Mouse (Mus musculus) forebrain, embryonic 14.5 days (tissue): ENCODE data around the gene Cdc6. TPM values are rescaled to one million over a fixed set of nuclear protein-coding genes. Genes with fewer than 3 reads are reported as not detected.
A peak's percentile ranks its signal among the peaks of the same experiment; 100 is the strongest.

Experiments used
- ATAC-seq: fragments of 200-750 bp; cut with Nextera tagmentation; 2 replicates; pipeline ENCODE4 v1.8.0; 2017; ENCODE audit warnings: mild to moderate bottlenecking, moderate library complexity
- DNase-seq: peaks from one replicate; pipeline ENCODE4 v3.0.0-alpha.2; 2015; ENCODE audit warnings: low spot score
- H3K27ac ChIP-seq: fragments of 300-500 bp; sonication (generic); 2 replicates; pipeline ENCODE4 v1.5.1; 2014; ENCODE audit warnings: low read depth, mild to moderate bottlenecking, control low read depth, low read length, moderate library complexity
- H3K27me3 ChIP-seq: fragments of 300-500 bp; sonication (generic); replicated peaks from 2 replicates; pipeline ENCODE4 v1.6.1; 2014; ENCODE audit warnings: low read length, control low read depth, mixed read lengths; ENCODE audit not compliant: control insufficient read depth, insufficient read depth
- H3K36me3 ChIP-seq: fragments of 300-500 bp; sonication (generic); 2 replicates; pipeline ENCODE4 v1.6.1; 2014; ENCODE audit warnings: low read length, control low read depth; ENCODE audit not compliant: control insufficient read depth, insufficient read depth
- H3K4me1 ChIP-seq: fragments of 300-500 bp; sonication (generic); 2 replicates; pipeline ENCODE4 v1.6.1; 2014; ENCODE audit warnings: antibody characterized with exemption, low read length, control low read depth; ENCODE audit not compliant: control insufficient read depth, insufficient read depth
- H3K4me2 ChIP-seq: fragments of 300-500 bp; sonication (generic); 2 replicates; pipeline ENCODE4 v1.6.1; 2014; ENCODE audit warnings: mild to moderate bottlenecking, control low read depth, low read length
- H3K4me3 ChIP-seq: fragments of 300-500 bp; sonication (generic); 2 replicates; pipeline ENCODE4 v1.5.1; 2014; ENCODE audit warnings: low read depth, low read length, control low read depth
- H3K9ac ChIP-seq: fragments of 300-500 bp; sonication (generic); 2 replicates; pipeline ENCODE4 v1.6.1; 2014; ENCODE audit warnings: mild to moderate bottlenecking, low read length, control low read depth, moderate library complexity
- H3K9me3 ChIP-seq: fragments of 300-500 bp; sonication (generic); replicated peaks from 2 replicates; pipeline ENCODE4 v1.6.1; 2016; ENCODE audit warnings: low read length, control low read depth, mixed read lengths; ENCODE audit not compliant: control insufficient read depth
- WGBS: fragments of 180-500 bp; shearing (Covaris S2); extraction: QIAGEN DNeasy Blood & Tissue Kit; methylation state at CpG from one replicate; pipeline ENCODE4 v1.1.7; 2014; 5-methylcytosine and 5-hydroxymethylcytosine counted together
- polyA plus RNA-seq: library from polyadenylated mRNA; unstranded; fragments of >200 nt; fragmentation: Nextera tagmentation; extraction: Ambion mirVana; gene quantifications from 2 replicates; pipeline ENCODE4 v1.2.1, GENCODE M21; 2014

The Cdc6 gene
- 14.1 and 16.4 TPM in 2 replicates for polyA plus RNA-seq

DNA sequence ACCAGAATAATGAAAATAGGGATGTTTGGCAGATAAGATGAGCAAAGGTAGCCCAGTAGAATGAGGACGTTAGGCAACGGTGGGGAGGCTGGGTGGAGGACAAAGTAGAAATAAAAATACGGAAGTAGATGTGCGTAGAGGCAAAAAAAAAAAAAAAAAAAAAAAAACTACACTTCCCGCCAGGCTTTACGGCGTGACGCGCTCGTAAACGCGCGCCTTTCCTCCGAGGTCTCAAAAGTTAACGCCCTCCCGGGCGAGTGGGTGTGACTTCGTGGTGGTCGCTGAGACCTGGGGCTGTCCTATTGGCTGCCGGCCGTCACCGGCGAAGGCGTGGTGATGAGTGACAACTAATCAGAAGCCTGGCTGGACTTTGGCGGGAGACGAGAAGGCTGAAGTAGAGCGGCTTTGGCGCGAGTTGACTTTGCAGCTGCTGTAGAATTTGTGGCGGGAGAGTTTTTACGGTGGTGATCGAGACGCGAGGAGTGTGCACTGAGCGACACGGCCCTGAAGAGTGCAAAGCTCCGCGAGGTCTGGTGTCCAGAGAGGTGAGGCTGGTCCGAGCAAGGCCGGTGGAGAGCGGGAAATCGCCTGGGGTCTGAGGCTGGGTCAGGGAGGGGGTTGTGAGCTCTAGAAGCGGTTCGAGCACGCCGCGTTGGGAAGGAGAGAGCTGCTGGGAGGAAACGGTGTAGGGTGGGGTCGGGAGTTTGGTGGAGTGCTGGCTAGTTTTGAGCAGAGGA is at the start of gene Cdc6:
TSS of gene Cdc6 (plus strand) at position 365 of the 737 bp plus-strand sequence.
- 0% methylated on average over 49 of the region's 49 CpGs for WGBS
- Histone ChIP-seq H3K27ac (no peak within 1 kb of the TSS), H3K36me3 (peaks cover 34% of the 10 kb centered on the region), H3K4me1 (peaks cover 9% of the 10 kb centered on the region), H3K4me2 (peak within 1 kb of the TSS; percentile 86), H3K9ac (peak within 1 kb of the TSS; percentile 60), H3K9me3 (no peaks in the 10 kb centered on the region), H3K27me3 (no peaks in the 10 kb centered on the region), H3K4me3 (peak within 1 kb of the TSS; percentile 46)
- peak; percentile 99 for ATAC-seq
- peak; percentile 99 for DNase-seq

DNA sequence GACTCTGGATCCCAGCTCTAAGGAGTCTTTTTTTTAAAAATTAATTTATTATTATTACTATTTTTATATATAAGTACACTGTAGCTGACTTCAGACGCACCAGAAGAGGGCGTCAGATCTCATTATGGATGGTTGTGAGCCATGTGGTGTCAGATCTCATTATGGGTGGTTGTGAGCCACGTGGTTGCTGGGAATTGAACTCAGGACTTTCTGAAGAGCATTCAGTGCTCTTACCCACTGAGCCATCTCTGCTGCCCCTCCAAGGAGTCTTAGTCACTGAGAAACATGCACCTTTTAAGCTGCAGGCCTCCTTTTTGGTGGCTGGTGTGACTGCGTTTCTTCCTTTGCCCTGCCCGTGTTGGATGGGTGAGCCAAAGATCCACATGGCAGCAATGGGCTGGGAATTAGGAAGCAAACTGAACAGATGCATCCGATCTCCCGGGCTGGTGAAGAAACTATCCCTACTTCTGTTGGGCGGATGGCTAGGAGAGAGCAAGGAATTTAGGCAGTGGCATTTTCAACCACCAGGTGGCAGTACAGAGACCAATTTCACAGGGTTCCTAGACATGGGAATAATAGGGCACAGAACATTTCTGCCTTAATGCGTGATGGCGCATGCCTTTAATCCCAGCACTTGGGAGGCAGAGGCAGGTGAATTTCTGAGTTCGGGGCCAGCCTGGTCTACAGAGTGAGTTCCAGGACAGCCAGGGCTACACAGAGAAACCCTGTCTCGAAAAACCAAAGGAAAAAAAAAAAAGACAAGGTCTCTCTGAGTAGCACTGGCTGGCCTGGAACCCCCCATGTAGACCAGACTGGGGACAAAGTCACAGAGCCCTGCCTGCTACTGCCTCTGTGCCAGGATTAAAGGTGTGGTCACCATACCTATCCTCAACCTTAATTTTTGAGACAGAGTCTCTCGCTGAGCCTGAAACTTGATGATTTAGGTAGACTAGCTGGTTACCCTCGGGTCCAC is 48.6 kb upstream of the Cdc6 start:
- peak; percentile 54; the same call in 1 of the 2 replicates for ATAC-seq
- DNase-seq = peak; percentile 92
- 0 out of 2 replicates have a peak, but pooled peaks cover 3% of the 10 kb centered on the region for H3K4me1 ChIP-seq
- H3K9me3 ChIP-seq = no peaks in the 10 kb centered on the region
- no peak overlapping the region for H3K27ac ChIP-seq
- H3K4me3 ChIP-seq = no peak overlapping the region
- H3K9ac ChIP-seq = no peak overlapping the region
- H3K27me3 ChIP-seq = no peaks in the 10 kb centered on the region
- no peaks in the 10 kb centered on the region for H3K36me3 ChIP-seq
- H3K4me2 ChIP-seq = no peak overlapping the region
- 36% methylated on average over 14 of the region's 14 CpGs for WGBS

DNA sequence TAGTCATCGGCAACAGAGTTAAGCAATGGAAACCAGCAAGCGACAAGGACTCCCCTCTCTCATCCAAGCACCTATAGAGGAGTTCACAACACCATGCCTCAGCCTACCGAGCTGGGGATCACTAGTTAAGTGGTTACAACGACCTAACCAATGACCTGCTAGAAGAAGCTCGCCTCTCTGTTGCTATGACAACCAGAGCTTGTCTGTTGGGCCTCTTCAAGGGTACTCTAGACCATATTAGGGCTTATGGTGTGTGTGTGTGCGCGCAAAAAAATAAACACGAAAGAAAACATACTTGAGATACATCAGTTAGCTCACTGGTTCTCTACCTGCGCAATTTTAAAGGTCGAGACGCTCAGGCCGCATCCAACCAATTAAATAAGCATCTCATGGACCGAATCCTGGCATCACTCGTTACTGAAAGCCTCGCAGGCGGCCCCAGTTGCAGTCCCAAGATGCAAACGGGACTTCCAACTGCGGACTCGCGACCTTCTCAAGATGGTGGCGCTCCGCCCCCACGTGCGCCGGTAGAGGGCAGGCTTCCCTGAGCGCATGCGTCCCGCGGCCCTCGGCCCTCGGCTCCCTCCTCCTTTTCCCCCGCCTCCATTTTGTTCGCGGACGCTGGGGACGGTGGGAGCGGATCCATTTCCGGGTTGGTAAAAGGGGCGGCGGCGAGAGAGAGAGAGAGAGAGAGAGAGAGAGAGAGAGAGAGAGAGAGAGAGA is 44.4 kb upstream of the Cdc6 start, which contains the start of gene Wipf2:
TSS of gene Wipf2 (plus strand) at position 611 of the 723 bp plus-strand sequence.
- H3K27ac ChIP-seq = peak within 1 kb of the TSS; percentile 93
- no peaks in the 10 kb centered on the region for H3K27me3 ChIP-seq
- peaks cover 8% of the 10 kb centered on the region for H3K4me1 ChIP-seq
- ATAC-seq (peak; percentile 92), DNase-seq (peak; percentile 98)
- no peaks in the 10 kb centered on the region for H3K9me3 ChIP-seq
- WGBS = 8% methylated on average over 38 of the region's 41 CpGs
- peak within 1 kb of the TSS; percentile 72 for H3K9ac ChIP-seq
- peak within 1 kb of the TSS; percentile 62 for H3K4me3 ChIP-seq
- H3K4me2 ChIP-seq = peak within 1 kb of the TSS; percentile 67
- H3K36me3 ChIP-seq = peaks cover 18% of the 10 kb centered on the region; the same call in 1 of the 2 replicates

DNA sequence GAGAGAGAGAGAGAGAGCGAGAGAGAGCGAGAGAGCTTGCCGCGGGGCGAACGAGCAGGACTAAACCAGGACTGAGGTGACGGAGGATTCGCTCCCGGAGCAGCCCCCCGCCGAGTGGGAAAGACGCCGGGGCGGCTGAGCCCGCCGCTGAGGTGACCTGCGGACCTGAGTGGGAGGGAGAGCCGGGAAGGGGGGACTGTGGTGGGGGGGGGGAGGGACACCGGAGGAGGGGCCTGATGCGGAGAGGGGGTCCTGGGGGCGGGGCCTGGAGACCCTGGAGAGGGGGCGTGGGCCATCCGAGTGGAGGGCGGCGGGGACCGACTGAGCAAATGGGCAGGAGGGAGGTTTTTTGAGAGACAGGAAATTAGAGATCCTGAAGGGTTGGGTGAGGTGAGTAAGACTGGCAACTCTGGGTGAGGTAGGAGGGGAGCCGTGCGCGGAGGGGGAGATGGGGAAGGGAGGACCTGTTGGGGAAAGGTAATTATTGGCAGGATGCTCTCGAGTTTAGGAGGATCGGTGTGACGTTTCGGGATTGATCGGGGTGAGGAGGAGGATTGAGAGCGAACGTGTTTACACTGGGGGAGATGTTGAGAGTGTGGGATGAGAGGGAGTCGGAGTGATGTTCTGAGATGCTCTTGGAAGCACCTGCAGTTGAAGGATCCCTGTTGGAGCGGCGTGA is 43.7 kb upstream of the Cdc6 start:
- no peaks in the 10 kb centered on the region for H3K27me3 ChIP-seq
- H3K27ac ChIP-seq = peak overlapping the region; percentile 93
- H3K4me2 ChIP-seq = peak overlapping the region; percentile 67
- H3K9me3 ChIP-seq = no peaks in the 10 kb centered on the region
- WGBS = under 1% methylated on average over 37 of the region's 39 CpGs
- H3K36me3 ChIP-seq = peaks cover 24% of the 10 kb centered on the region; the same call in 1 of the 2 replicates
- DNase-seq = peak; percentile 79
- peak overlapping the region; percentile 62 for H3K4me3 ChIP-seq
- peak overlapping the region; percentile 72 for H3K9ac ChIP-seq
- peaks cover 8% of the 10 kb centered on the region for H3K4me1 ChIP-seq
- ATAC-seq = peak; percentile 74

DNA sequence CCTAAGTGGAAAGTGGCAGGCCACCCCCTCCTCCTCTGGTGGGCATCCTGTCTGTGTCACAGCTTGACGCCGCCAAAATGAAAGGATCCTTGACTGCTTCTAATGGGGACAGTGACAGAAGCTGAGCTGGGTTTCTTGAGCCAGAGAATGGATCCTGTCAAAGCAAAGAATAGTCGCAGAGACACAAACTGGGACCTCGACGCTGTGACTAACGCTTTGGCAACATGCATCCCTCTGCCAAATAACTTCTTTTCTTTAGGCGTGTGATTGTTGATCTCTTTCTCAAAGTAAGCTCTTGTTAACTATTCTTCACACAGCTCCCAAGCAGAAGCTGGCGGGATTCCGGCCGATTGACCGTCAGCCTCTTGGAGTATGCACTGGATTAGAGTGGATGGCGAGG is 40.3 kb upstream of the Cdc6 start:
- Histone ChIP-seq H3K9ac (no peak overlapping the region), H3K4me3 (no peak overlapping the region), H3K9me3 (no peaks in the 10 kb centered on the region), H3K36me3 (peaks cover 39% of the 10 kb centered on the region), H3K27me3 (no peaks in the 10 kb centered on the region), H3K27ac (no peak overlapping the region), H3K4me1 (peaks cover 8% of the 10 kb centered on the region), H3K4me2 (no peak overlapping the region)
- peak; percentile 41 for DNase-seq
- WGBS = 56% methylated on average over 12 of the region's 12 CpGs
- ATAC-seq = no peak

DNA sequence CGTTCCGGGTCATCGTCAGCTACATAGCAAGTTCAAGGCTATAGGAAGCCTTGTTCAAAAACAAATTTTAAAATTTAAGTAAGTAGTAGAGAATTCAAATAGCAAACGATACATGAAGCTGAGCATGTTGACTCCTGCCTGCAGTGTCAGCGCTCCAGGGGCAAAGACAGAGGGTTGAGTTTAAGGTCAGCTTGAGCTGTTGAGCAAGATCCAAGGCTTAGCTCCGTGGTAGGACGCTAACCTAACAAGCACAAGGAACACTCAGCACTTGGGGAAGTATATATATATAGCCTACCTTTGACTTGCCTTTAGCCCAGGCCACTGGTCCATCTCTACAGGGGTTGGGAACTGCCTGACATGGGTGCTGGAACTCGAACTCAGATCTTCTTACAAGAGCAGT is 37.7 kb upstream of the Cdc6 start:
- WGBS = 92% methylated on average over 8 of the region's 8 CpGs
- Histone ChIP-seq H3K9ac (no peak overlapping the region), H3K4me1 (no peaks in the 10 kb centered on the region), H3K4me2 (no peak overlapping the region), H3K27ac (no peak overlapping the region), H3K36me3 (peaks cover 40% of the 10 kb centered on the region), H3K9me3 (no peaks in the 10 kb centered on the region), H3K4me3 (no peak overlapping the region), H3K27me3 (no peaks in the 10 kb centered on the region)
- no peak for ATAC-seq
- no peak for DNase-seq

DNA sequence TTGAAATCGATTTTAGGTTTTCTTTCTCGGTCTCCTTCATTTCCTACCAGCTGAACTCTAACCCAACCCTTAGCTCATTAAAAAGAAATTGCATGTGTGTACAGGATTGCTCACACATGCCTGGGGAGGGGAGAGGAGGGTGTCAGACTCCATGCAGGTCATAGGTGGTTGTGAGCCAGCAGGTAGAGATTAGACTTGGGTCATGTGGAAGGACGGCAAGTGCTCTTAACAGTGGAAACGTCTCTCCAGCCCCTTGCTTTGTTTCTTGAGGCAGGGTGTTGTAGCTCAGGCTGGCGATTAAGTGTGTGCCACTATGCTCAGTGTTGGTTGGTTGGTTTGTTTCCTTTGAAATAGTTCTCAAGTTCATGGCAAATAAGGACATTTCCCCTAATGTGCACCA is 36.8 kb upstream of the Cdc6 start:
- Histone ChIP-seq H3K4me2 (no peak overlapping the region), H3K27ac (no peak overlapping the region), H3K27me3 (no peaks in the 10 kb centered on the region), H3K4me3 (no peak overlapping the region), H3K9me3 (no peaks in the 10 kb centered on the region), H3K36me3 (peaks cover 40% of the 10 kb centered on the region), H3K4me1 (no peaks in the 10 kb centered on the region), H3K9ac (no peak overlapping the region)
- DNase-seq (no peak), ATAC-seq (no peak)
- 77% methylated on average over 5 of the region's 5 CpGs for WGBS

DNA sequence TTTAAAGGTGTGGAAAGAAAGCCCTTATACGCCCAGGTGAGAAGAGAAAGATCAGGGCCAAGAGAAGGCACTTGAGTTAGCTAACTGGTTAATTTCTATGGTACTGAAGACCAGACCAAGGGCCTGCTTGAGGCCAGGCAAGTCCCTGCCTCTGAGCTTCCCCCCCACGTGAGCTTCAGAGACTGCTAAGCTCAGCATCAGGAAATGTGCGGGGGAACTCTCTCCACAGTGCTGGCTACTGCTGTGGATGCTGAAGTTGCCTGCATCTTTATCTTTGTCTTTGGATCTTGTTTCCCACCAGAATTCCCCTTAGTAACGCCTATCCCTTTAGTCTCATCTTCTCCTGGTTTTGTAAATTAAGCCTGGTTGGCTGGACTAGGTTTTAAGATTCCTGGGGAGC is 36.2 kb upstream of the Cdc6 start:
- H3K9ac ChIP-seq = no peak overlapping the region
- H3K9me3 ChIP-seq = no peaks in the 10 kb centered on the region
- H3K27me3 ChIP-seq = no peaks in the 10 kb centered on the region
- no peak overlapping the region for H3K4me3 ChIP-seq
- H3K27ac ChIP-seq = no peak overlapping the region
- ATAC-seq (no peak), DNase-seq (no peak)
- 63% methylated on average over 4 of the region's 4 CpGs for WGBS
- peaks cover 39% of the 10 kb centered on the region for H3K36me3 ChIP-seq
- no peak overlapping the region for H3K4me2 ChIP-seq
- H3K4me1 ChIP-seq = no peaks in the 10 kb centered on the region
